Mouse (Mus musculus): ENCODE results near the gene Fbn1. TPM values are rescaled to one million over a fixed set of nuclear protein-coding genes. Genes with fewer than 3 reads are reported as not detected.

The Fbn1 gene
- polyA plus RNA-seq, 1 experiment from 2014 or later, result 8.2 TPM

- Histone ChIP-seq H3K4me2 (ENCODE audit: low read depth) (no peak overlapping the region), H3K27me3 (ENCODE audit: control insufficient read depth, insufficient read depth, low read length) (no peaks in the 10 kb centered on the region), H3K4me3 (ENCODE audit: low read depth, low read length) (no peak overlapping the region), H3K27ac (ENCODE audit: low read depth, low read length) (no peak overlapping the region), H3K9me3 (ENCODE audit: control insufficient read depth, low read length) (no peaks in the 10 kb centered on the region), H3K9ac (ENCODE audit: low read length) (no peak overlapping the region), H3K4me1 (ENCODE audit: control insufficient read depth, insufficient read depth, low read length) (no peaks in the 10 kb centered on the region), H3K36me3 (ENCODE audit: control insufficient read depth, insufficient read depth, low read length) (no peaks in the 10 kb centered on the region)
- WGBS, result 89% methylated on average over 7 of the region's 7 CpGs
- ATAC-seq (ENCODE audit: insufficient read depth, low FRiP score, low TSS enrichment) (no peak), DNase-seq (ENCODE audit: low spot score) (no peak)
Observed at GRCm38 (mm10) chr2:125397796-125398195, 110.0 kb downstream of the Fbn1 start.

- WGBS, result 94% methylated on average over 9 of the region's 9 CpGs
- Histone ChIP-seq H3K27ac (ENCODE audit: low read depth, low read length) (no peak overlapping the region), H3K9me3 (ENCODE audit: control insufficient read depth, low read length) (no peaks in the 10 kb centered on the region), H3K27me3 (ENCODE audit: control insufficient read depth, insufficient read depth, low read length) (no peaks in the 10 kb centered on the region), H3K4me2 (ENCODE audit: low read depth) (no peak overlapping the region), H3K4me1 (ENCODE audit: control insufficient read depth, insufficient read depth, low read length) (no peaks in the 10 kb centered on the region), H3K36me3 (ENCODE audit: control insufficient read depth, insufficient read depth, low read length) (no peaks in the 10 kb centered on the region), H3K9ac (ENCODE audit: low read length) (no peak overlapping the region), H3K4me3 (ENCODE audit: low read depth, low read length) (no peak overlapping the region)
- ATAC-seq (ENCODE audit: insufficient read depth, low FRiP score, low TSS enrichment), result no peak
- no peak for DNase-seq (ENCODE audit: low spot score)
Observed at GRCm38 (mm10) chr2:125394428-125395101, 113.2 kb downstream of the Fbn1 start.

- no peaks in the 10 kb centered on the region for H3K27me3 ChIP-seq (ENCODE audit: control insufficient read depth, insufficient read depth, low read length)
- no peak for DNase-seq (ENCODE audit: low spot score)
- no peak overlapping the region for H3K9ac ChIP-seq (ENCODE audit: low read length)
- no peak for ATAC-seq (ENCODE audit: insufficient read depth, low FRiP score, low TSS enrichment)
- 94% methylated on average over 6 of the region's 6 CpGs for whole genome bisulfite sequencing
- no peak overlapping the region for H3K27ac ChIP-seq (ENCODE audit: low read depth, low read length)
- no peaks in the 10 kb centered on the region for H3K9me3 ChIP-seq (ENCODE audit: control insufficient read depth, low read length)
- no peaks in the 10 kb centered on the region for H3K36me3 ChIP-seq (ENCODE audit: control insufficient read depth, insufficient read depth, low read length)
- H3K4me3 ChIP-seq (ENCODE audit: low read depth, low read length), result no peak overlapping the region
- no peak overlapping the region for H3K4me2 ChIP-seq (ENCODE audit: low read depth)
- no peaks in the 10 kb centered on the region for H3K4me1 ChIP-seq (ENCODE audit: control insufficient read depth, insufficient read depth, low read length)
Observed at GRCm38 (mm10) chr2:125391582-125391981, 116.2 kb downstream of the Fbn1 start.

DNA sequence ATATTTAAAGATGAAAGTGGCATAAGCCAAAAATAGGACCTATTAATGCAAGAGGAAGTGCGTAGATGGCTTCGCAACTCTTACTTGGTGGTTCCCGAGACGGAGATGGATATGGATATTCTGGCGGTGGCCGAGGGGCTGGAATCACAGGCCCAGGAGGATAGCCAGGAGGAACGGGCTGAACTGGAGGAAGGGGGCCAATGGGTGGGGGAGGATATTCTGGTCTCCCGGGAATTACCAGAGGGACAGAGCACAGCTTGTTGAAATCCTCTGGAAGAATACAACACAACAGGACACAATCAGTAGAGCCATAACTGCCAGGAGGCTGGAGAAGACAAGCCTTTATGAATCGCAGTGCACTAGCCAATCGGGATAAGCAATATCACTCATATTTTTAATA is 118.0 kb downstream of the Fbn1 start:
- ATAC-seq (ENCODE audit: insufficient read depth, low FRiP score, low TSS enrichment) (no peak), DNase-seq (ENCODE audit: low spot score) (no peak)
- Histone ChIP-seq H3K27me3 (ENCODE audit: control insufficient read depth, insufficient read depth, low read length) (no peaks in the 10 kb centered on the region), H3K36me3 (ENCODE audit: control insufficient read depth, insufficient read depth, low read length) (no peaks in the 10 kb centered on the region), H3K4me2 (ENCODE audit: low read depth) (no peak overlapping the region), H3K4me1 (ENCODE audit: control insufficient read depth, insufficient read depth, low read length) (no peaks in the 10 kb centered on the region), H3K9ac (ENCODE audit: low read length) (no peak overlapping the region), H3K27ac (ENCODE audit: low read depth, low read length) (no peak overlapping the region), H3K9me3 (ENCODE audit: control insufficient read depth, low read length) (no peaks in the 10 kb centered on the region), H3K4me3 (ENCODE audit: low read depth, low read length) (no peak overlapping the region)
- 92% methylated on average over 10 of the region's 10 CpGs for WGBS

GRCm38 (mm10) chr2:125386221-125386965 is 121.4 kb downstream of the Fbn1 start:
- Histone ChIP-seq H3K36me3 (ENCODE audit: control insufficient read depth, insufficient read depth, low read length) (no peaks in the 10 kb centered on the region), H3K27ac (ENCODE audit: low read depth, low read length) (no peak overlapping the region), H3K9ac (ENCODE audit: low read length) (no peak overlapping the region), H3K4me3 (ENCODE audit: low read depth, low read length) (no peak overlapping the region), H3K9me3 (ENCODE audit: control insufficient read depth, low read length) (no peaks in the 10 kb centered on the region), H3K4me1 (ENCODE audit: control insufficient read depth, insufficient read depth, low read length) (no peaks in the 10 kb centered on the region), H3K4me2 (ENCODE audit: low read depth) (no peak overlapping the region), H3K27me3 (ENCODE audit: control insufficient read depth, insufficient read depth, low read length) (no peaks in the 10 kb centered on the region)
- 82% methylated on average over 7 of the region's 7 CpGs for WGBS
- ATAC-seq (ENCODE audit: insufficient read depth, low FRiP score, low TSS enrichment), result no peak
- DNase-seq (ENCODE audit: low spot score), result no peak

DNA sequence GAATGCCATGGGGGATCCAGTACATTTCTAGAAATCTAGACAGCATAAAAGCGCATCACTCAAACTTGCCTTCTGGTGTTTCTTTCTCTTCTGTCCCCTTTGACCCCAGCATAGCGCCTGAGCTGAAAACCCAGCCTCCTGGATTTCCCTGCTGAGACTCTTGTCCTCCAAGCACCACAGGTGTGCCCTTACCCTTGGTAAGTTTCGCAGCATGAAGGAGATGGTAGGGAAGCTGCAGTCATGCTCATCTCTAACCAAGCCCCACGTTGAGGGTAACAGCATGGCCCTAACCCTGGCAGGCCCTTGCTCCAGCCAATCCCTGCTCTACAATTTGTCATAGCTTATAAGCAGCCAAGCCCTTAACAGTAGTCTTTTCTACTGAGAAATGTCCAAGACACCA is 122.9 kb downstream of the Fbn1 start:
- no peak overlapping the region for H3K27ac ChIP-seq (ENCODE audit: low read depth, low read length)
- no peaks in the 10 kb centered on the region for H3K9me3 ChIP-seq (ENCODE audit: control insufficient read depth, low read length)
- ATAC-seq (ENCODE audit: insufficient read depth, low FRiP score, low TSS enrichment) (no peak), DNase-seq (ENCODE audit: low spot score) (no peak)
- H3K4me1 ChIP-seq (ENCODE audit: control insufficient read depth, insufficient read depth, low read length), result no peaks in the 10 kb centered on the region
- no peaks in the 10 kb centered on the region for H3K36me3 ChIP-seq (ENCODE audit: control insufficient read depth, insufficient read depth, low read length)
- H3K27me3 ChIP-seq (ENCODE audit: control insufficient read depth, insufficient read depth, low read length), result no peaks in the 10 kb centered on the region
- no peak overlapping the region for H3K4me3 ChIP-seq (ENCODE audit: low read depth, low read length)
- no peak overlapping the region for H3K9ac ChIP-seq (ENCODE audit: low read length)
- H3K4me2 ChIP-seq (ENCODE audit: low read depth), result no peak overlapping the region
- 59% methylated on average over 4 of the region's 4 CpGs for WGBS

GRCm38 (mm10) chr2:125384415-125384814 is 123.4 kb downstream of the Fbn1 start:
- H3K9me3 ChIP-seq (ENCODE audit: control insufficient read depth, low read length), result no peaks in the 10 kb centered on the region
- H3K27me3 ChIP-seq (ENCODE audit: control insufficient read depth, insufficient read depth, low read length), result no peaks in the 10 kb centered on the region
- no peaks in the 10 kb centered on the region for H3K4me1 ChIP-seq (ENCODE audit: control insufficient read depth, insufficient read depth, low read length)
- no peak overlapping the region for H3K27ac ChIP-seq (ENCODE audit: low read depth, low read length)
- DNase-seq (ENCODE audit: low spot score), result no peak
- H3K36me3 ChIP-seq (ENCODE audit: control insufficient read depth, insufficient read depth, low read length), result no peaks in the 10 kb centered on the region
- H3K4me3 ChIP-seq (ENCODE audit: low read depth, low read length), result no peak overlapping the region
- no peak overlapping the region for H3K9ac ChIP-seq (ENCODE audit: low read length)
- no peak overlapping the region for H3K4me2 ChIP-seq (ENCODE audit: low read depth)
- WGBS, result 85% methylated on average over 6 of the region's 6 CpGs
- ATAC-seq (ENCODE audit: insufficient read depth, low FRiP score, low TSS enrichment), result no peak

- DNase-seq (ENCODE audit: low spot score) (no peak), ATAC-seq (ENCODE audit: insufficient read depth, low FRiP score, low TSS enrichment) (no peak)
- no peaks in the 10 kb centered on the region for H3K9me3 ChIP-seq (ENCODE audit: control insufficient read depth, low read length)
- no peak overlapping the region for H3K9ac ChIP-seq (ENCODE audit: low read length)
- H3K27me3 ChIP-seq (ENCODE audit: control insufficient read depth, insufficient read depth, low read length), result no peaks in the 10 kb centered on the region
- H3K27ac ChIP-seq (ENCODE audit: low read depth, low read length), result no peak overlapping the region
- WGBS, result 90% methylated on average over 7 of the region's 7 CpGs
- no peak overlapping the region for H3K4me3 ChIP-seq (ENCODE audit: low read depth, low read length)
- H3K4me1 ChIP-seq (ENCODE audit: control insufficient read depth, insufficient read depth, low read length), result no peaks in the 10 kb centered on the region
- H3K4me2 ChIP-seq (ENCODE audit: low read depth), result no peak overlapping the region
- no peaks in the 10 kb centered on the region for H3K36me3 ChIP-seq (ENCODE audit: control insufficient read depth, insufficient read depth, low read length)
Observed at GRCm38 (mm10) chr2:125383273-125383641, 124.5 kb downstream of the Fbn1 start.
